Mouse (Mus musculus): ENCODE measurements around the gene Prnd.
A peak's percentile ranks its signal among the peaks of the same experiment; 100 is the strongest.

Prnd gene

GRCm38 (mm10) chr2:131988550-131988949, 37.9 kb downstream of the Prnd start:
- no peak for DNase-seq

- no peak for DNase-seq
Observed at GRCm38 (mm10) chr2:131992487-131992886, 41.8 kb downstream of the Prnd start.

GRCm38 (mm10) chr2:131993151-131993550, 42.5 kb downstream of the Prnd start:
- DNase-seq, result no peak

GRCm38 (mm10) chr2:131993563-131994088, 43.0 kb downstream of the Prnd start:
- peak; percentile 53 to 54 for DNase-seq

GRCm38 (mm10) chr2:131994971-131995370, 44.3 kb downstream of the Prnd start:
- no peak for DNase-seq

GRCm38 (mm10) chr2:131995742-131996141, 45.1 kb downstream of the Prnd start:
- DNase-seq, result peak; percentile 83

- peak in 1 of 2 experiments; percentile 17 for DNase-seq
Observed at GRCm38 (mm10) chr2:131996369-131996768, 45.7 kb downstream of the Prnd start.

GRCm38 (mm10) chr2:131997356-131997755, 46.7 kb downstream of the Prnd start:
- peak; percentile 40 to 46 for DNase-seq

GRCm38 (mm10) chr2:132001696-132002334, 51.2 kb downstream of the Prnd start:
- no peak for DNase-seq

- no peak for DNase-seq
Observed at GRCm38 (mm10) chr2:132003916-132004315, 53.3 kb downstream of the Prnd start.

GRCm38 (mm10) chr2:132004495-132005136, 54.0 kb downstream of the Prnd start:
- DNase-seq, result no peak

- no peak for DNase-seq
Observed at GRCm38 (mm10) chr2:132005445-132005844, 54.8 kb downstream of the Prnd start.
